Mouse (Mus musculus) cerebellum, adult 2 months (tissue): ENCODE data around the gene Tsc2.

Source experiments
- CTCF ChIP-seq: fragments of 200-500 bp; IDR thresholded peaks from 2 replicates; pipeline ENCODE4 v1.5.1; 2011; ENCODE audit warnings: low read depth, mild to moderate bottlenecking, control low read depth, low read length, moderate library complexity, borderline replicate concordance; ENCODE audit not compliant: insufficient read depth
- POLR2A ChIP-seq: fragments of 200-500 bp; IDR thresholded peaks from 2 replicates; pipeline ENCODE4 v1.6.1; 2011; ENCODE audit warnings: low read length, control low read depth, borderline replicate concordance; ENCODE audit not compliant: insufficient read depth

- TF ChIP-seq POLR2A = no peak
- TF ChIP-seq CTCF = no peak
Measured at GRCm38 (mm10) chr17:24633831-24634230, 1.4 kb upstream of the Tsc2 start.
